Mouse (Mus musculus): Measurements from ENCODE around the gene Pitx1.

Pitx1 gene

DNA sequence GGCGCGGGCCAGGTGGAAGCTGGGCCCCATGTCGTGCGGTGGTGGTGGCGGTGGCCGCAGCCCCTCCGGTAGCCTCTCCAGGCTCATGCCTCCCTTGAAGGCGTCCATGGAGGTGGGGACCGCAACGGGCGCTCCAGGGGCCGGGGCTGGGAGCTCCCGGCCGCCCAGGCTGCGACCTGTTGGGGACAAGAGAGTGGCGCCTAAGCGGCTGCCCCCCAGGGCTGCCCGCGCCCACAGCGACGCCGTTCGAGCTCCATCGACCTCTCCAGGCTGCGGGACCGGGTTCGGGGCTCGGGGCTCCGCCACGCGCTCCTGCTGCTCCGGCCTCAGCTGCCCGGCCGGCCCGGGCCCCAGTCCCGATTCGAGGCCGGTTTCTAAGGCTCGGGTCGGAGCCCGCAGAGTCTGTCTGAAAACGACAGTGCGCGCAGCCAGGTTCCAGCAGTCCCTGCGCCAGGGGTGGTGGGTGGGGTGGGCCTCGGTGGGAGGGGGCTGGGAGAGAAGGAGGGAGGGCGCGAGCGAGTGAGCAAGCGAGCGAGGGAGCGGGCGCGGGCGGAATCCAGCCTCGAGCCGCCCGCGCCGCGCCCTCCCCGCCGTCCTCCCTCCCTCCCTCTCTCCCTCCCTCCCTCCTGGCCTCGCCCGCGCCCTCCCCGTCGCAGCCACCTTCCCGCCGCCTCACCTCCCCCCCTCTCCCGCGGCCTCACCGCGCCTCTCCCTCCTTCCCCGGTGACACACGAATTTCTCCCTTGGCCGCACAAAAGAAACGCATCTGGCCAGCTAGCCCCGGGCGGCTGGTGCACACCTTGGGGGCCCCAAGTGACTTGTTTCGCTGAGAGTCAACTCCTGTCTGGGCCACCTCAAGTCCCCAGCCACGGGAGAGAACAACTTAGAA is 4.9 kb downstream of the Pitx1 start:
- DNase-seq (ENCODE audit: low read depth, low spot score): peak; percentile 75

DNA sequence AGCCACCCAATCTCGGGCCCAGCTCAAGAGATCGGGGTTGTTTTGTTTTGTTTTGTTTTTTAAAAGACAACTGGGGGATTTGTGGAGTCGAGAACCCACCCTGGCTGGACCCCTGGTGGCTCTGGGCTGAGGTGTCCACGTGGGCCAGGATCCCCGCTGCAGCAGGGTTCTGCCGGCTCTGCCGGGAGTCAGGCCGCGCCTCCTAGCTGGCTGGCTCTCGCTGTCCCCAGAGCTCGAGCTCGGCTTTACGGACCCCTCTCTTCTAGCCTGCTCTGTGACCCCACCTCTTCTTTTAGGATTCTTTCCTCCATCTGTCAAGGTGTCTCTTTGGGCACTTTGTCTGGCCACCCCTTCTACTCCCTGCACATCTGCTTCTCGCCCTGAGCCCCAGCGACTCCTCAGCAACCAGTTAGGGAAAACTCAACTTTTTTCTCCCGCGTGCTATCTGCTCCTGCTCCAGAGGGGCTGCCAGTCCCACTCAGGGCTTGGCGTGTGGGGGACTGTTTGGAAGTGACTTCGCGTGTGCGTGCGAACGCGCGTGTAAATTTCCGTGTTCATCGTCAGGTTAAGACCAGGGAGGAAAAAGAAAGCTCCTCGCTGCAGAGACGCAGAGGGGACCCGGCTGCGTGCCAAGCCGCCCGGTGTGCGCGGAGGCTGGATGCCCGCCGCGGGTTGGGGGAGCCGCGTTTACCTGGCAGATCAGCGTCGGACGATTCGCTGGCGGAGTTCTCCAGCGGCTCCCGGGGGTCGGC is 5.7 kb downstream of the Pitx1 start:
- DNase-seq (ENCODE audit: low read depth, low spot score): peak; percentile 45

DNA sequence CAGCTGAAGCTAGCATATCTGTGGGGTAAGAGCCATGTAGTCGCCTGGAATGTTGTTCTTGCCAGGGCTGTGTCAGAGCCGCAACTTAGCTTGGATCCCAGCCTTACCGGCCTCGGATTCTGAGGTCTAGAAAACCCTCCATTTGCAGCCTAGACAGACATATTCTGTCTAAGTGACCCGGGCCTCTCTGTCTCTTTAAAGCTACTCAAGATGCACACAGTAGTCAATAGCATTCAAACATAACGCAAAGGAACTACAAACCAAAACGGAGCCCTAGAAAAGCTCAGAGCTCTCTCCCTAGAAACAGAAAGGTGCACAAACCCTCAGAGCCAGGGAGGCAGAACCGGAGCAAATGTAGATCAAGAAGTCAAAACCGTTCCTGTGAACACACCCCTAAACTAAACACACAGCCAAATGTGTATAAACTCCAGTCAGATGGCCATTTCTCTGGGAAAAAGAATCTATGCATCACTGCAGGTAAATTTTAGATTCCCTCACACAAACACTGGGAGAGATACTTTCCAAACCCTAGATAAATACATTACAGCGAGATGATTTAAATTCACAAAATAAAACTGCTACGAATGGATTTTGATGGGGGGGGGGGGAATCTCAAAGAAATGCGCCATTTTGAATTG is 6.9 kb downstream of the Pitx1 start:
- no peak for DNase-seq (ENCODE audit: low read depth, low spot score)

DNA sequence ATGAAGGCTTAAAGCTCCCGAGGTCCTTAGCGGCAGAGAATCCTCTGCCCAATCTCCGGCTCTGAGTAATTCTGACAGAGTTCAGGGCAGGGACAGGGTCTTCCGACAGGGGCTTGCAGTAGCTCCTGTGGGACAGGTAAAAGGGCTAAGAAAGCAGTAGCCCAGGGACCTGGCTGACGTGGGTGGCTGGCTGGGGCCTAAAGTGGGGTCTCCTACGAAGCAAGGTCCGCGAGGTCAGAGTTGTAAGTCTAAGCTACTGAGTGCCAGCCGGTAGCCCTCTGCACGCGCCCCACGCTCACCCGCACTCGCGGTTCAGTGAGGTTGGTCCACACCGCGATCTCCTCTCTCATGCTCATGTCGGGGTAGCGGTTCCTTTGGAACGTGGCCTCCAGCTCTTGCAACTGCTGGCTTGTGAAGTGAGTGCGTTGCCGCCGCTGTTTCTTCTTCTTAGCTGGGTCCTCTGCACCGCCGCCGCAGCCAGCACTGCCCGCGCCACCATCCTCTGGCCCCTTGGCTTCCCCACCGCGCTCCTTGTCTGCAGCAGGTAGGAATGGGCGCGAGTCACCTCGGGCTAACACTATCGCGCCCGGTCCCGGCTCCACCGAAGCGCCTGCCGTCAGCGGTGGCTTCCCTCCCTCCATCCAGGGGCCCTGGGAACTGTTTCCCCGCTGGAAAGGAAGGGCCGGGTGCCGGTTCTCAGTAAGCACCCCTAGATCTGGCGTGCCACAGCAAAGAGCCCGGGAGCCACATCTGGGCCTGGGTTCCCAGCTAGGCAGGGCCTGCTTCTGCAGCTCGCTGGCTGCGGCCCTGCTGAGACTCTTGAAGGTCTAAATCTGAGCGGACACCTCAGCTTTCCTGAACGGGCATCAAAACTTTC is 7.6 kb downstream of the Pitx1 start:
- peak; percentile 64 for DNase-seq (ENCODE audit: low read depth, low spot score)

DNA sequence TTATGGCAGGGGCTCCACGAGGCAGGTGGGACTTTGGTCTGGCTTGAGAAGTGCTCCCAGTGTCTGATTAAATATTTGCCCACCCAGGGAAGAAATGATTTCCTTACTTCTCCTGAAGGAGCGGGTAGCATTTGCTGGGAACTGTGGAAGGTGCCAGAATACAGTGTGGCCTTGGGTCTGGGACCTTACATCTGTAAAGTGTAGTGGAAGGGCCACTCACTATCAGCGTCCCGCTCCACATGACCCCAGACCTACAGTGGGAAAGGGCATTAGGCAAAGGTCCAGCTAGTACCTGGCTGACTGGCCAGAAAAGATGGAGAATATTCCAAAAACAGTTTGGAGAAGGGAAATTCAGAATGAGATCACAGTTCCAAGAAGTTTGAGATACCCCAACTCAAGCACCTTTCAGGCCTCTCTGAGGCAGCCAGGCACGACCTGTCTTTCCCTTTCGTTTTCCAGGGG is 8.3 kb downstream of the Pitx1 start:
- DNase-seq (ENCODE audit: low read depth, low spot score): no peak

DNA sequence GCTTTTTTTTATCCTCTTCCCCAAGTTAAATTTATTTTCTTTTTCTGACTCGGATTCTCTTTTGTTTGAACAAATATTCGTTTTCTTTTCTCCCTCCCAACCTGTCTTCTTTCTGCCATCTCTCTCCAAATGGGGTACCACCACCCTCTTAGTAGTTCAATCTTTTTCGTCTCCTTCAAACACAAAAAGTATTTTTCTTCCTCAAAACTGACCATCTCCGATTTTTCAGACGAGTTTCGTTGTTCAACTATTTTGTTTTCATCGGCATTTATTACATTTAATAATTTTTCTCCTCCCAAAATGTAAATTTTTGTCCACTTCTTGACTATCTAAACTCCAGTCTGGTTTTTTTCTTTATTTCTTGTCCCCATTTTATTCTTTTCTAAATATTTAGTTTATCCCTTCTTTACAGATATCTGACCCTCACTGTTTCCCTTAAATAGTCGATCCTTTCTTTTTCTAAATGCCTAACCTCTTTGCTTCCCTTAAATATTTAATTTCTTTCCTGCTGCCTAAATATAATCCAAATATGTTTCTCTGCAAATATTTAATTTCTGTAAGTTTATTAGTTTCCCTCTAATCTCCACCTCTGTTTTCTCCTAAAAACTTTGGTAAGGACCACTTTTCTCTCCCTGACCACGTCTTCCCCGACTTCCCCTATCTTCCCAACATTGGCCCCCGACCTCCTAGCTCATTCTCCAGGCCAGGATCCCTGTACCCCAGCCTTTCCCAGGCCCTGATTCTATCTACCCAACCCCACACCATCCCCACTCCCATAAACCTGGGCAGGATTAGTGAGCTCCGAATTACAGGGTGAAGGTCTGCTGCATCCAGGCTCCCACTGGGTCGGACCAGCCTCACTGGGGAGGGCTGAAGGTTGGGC is 9.0 kb downstream of the Pitx1 start:
- no peak for DNase-seq (ENCODE audit: low read depth, low spot score)

DNA sequence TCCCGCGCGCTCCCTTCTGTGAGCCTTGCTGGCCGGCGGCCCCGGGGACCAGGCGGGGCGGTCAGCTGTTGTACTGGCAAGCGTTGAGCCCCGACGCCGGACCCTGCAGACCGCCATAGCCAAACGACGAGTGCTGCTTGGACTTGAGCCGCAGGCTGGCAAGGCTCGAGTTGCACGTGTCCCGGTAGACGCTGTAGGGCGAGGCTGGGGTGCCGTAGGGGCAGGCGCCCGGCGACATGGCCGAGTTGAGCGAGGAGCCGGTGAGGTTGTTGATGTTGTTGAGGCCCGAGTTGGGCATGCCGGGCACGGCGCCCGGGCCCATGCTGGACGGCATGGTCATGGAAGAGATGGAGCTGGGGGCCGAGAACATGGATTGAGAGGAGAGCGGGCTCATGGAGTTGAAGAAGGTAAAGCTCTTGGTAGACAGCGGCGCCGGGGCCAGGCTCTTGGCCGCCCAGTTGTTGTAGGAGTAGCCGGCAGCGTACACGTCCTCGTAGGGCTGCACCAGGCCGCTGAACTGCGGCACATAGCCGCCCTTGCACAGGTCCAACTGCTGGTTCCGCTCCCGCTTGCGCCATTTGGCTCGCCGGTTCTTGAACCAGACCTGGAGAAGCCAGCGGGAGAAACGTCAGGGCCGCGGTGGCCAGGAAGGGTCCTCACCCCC is 9.9 kb downstream of the Pitx1 start:
- DNase-seq (ENCODE audit: low read depth, low spot score): peak; percentile 58

DNA sequence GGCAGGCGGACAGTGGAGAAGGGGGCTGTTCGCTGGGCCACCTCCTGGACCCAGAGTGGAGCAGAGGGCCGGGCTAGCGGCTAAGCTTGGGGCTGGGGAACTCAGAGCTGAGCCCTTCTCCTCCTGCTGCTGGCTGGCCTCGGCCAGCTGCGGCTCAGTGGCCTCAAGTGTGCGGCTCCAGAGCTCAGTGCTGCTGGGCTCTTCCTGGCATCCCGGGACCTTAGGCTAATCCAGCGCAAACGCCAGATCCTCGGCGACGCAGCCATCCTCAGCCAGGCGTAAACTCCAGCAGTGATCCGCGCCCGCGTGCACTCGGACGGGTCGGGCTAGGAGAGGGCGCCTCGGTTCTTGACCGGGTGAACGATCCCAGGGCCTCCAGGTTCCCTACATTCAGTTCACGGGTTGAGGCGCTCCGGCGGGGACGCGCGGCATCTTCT is 10.7 kb downstream of the Pitx1 start:
- DNase-seq (ENCODE audit: low read depth, low spot score): peak; percentile 36

DNA sequence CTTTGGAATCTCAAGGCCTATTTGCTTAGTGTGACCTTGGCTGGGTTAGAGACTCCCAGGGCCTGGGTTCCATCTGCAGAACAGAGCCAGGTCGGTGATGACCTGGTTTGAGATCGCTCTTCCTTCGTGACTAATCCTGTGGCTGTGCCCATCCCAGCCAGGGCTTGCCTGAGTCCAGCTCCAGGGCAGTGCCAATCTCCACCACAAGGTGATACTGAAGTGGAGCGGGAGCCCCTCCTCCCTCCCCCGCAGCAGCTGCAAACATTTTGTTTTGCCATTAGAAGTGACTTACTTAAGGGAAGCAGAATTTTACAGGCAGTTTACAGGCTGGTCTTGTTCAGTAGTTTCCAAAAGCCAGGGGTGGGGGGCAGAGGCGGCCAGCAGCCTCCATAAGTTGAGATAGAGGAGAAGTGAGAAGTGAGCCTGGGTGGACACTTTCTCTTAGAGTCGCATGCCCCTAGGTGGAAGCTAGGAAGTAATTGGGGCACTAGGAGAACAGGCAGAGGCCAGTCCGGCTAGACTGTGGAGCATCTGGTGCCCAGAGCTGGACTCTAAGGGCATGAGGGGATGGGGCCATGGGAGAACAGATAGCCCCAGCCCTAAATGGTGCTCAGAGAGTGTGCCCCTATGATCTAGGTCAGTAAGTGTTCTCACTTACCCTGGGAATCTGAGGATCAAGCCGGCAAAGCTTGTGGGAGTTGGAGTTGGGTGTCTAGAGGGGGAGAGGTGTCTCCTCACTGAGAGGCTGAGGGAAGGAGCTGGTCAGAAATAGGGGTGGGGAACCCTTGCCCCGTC is 11.6 kb downstream of the Pitx1 start:
- DNase-seq (ENCODE audit: low read depth, low spot score): peak; percentile 24

DNA sequence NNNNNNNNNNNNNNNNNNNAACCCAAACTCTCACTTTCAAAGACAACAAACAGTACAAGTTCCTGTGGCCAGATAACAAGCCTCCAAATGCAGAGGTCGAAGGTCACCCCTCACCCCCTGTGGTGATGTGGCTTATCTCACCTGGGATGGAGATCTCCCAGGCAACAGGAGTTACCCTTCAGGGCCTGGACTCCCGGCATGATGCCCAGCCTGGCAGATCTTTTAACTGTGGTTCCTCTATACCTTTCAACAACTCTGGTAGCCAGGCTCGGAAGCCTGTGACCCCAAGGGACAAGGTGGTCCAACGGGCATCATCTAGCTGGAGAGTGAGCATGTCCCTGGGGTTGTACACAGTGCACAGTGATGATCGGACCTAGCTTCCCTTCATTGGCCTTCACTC is 13.5 kb downstream of the Pitx1 start:
- no peak for DNase-seq (ENCODE audit: low read depth, low spot score)

DNA sequence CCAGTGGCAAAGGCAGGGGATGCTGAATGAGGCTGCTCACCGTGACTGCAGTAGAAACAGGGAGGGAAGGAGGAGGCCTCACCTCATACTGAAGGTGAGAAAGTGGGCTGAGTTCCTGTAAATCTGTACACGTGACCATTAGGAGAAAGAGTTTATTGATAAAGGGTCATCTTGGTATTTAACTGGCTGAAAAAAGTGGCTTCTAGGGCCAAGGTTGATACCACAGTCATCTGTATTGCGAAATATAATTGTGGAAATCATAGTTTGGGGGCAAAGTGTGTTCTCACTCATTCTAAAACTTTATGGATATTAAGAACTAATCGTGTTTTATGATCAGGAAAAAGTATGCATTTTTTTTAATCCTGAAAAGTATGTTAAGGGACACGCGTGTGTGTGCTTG is 21.2 kb downstream of the Pitx1 start:
- DNase-seq (ENCODE audit: low read depth, low spot score): no peak

DNA sequence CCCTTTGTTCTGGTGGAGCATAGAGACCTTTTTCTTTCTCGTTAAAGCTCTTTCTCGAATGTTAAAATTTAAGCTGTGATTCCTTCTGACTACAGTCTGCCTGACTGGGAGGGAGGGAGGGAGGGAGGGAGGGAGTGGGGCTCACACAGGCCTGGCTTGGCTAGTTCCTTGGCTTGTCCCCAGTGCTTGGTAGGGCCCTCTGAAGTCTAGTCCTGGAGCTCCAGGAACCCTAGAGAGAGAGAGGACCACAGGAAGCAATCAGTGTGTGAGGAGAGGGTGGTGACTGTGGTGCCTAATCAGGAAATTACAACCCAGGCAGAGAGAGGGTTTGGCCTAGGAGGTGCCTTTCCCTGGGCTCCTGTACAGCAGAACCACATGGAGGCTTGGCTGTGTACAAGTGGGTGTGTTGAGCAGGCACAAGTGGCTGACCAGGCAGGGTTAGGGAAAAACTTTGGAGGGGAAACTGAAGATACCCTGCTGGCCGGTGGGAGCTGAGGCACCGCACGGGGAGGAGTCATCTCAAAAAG is 22.4 kb downstream of the Pitx1 start:
- DNase-seq (ENCODE audit: low read depth, low spot score): no peak

DNA sequence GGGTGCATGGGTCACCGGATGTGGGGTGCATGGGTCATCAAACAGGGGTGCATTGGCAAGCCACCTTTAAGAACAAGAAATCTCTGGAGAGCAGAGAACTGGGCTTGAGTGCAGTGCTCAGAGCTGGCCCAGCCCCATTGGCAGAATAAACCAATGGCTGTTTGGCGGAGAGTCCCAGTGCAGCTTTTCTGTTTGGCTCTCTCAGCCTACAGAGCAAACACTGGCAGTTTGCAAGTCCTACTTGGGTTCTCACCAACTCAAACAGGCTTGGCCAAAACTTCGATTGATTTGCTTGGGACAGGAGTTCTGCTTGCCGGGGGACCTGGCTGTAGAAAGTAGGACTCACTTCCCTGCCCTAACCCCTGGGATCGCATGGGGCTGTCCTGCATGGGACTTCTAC is 25.0 kb downstream of the Pitx1 start:
- no peak for DNase-seq (ENCODE audit: low read depth, low spot score)

DNA sequence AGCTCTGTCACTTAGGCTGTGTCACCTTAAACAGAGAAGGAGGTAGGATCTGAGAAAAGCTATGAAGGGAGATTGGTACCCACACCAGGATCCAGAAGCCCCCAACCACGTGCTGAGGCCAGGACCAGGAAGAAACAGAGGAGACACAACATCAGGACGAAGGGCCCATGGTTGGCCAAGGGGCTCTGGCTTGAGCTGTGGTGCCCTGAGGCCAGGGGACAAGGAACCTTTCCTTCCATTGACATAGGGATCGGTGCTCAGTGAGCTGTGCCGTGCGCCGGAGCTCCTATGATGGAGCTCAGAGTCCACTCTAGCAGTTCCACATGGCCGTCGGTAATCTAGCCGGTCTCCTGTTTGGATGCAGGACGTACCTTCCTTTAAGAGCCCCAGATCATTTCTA is 26.3 kb downstream of the Pitx1 start:
- no peak for DNase-seq (ENCODE audit: low read depth, low spot score)

DNA sequence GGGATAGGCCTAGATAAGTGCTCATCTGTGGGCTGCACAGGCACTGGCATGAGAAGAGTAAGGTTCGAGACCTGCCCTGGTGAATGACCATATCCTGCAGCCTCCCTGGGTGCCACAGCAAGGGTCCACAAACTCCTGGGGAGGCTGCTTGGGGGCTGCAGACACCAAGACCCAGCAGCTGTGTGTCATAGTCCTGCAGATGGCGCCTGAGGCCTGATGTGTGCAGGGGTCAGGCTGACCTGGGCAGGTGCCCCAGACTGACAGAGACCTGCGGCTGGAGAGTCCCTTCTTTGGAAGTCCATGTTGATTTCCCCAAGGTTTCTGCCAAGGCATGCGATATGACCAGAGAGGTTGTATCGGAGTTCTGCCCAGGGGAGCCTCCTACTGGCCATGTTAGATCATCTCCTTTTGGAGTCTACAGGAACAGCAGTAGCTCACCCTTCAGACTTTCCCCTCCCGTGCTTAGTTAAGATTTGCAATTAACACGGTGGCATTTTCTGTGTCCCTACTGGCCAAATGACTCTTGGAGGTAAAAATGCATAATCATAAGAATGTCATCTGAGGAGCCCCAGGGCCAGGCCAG is 26.9 kb downstream of the Pitx1 start:
- DNase-seq (ENCODE audit: low read depth, low spot score): no peak

DNA sequence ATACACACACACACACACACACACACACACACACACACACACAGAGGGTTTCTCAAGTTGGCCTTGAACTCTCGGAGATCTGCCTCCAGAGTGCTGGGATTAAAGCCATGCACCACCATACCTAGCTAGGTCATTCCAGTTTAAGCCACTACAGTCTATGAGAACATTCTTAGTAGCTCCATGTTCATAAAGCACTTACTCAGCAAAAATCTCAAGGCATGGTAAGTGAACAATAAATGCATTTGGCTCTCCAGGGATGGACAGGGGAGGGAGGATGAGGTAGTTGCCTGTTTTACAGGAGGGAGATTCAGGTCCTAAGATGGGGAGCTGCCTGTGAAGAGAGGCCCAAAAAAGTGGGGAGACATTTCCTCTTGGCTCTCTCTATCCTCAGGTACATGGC is 32.0 kb downstream of the Pitx1 start:
- no peak for DNase-seq (ENCODE audit: low read depth, low spot score)

DNA sequence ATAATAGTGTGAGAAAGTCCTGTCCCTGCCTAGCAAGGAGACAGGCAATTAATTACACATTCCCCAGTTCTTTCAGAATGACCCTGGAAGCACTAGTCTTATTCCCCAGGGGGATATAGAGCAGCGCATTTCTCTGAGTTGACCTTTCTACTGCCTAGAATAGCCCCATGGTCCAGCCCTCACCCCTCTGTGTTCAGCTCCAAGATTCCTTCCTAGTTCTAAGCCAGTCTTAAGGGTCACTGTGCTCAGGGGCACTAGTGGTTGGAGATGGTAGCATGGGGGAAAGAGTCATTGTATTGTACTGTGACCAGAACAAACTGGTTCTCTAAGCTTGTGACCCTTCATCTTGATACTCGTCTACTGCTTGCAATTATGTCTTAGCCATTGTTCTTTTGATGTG is 34.7 kb downstream of the Pitx1 start:
- no peak for DNase-seq (ENCODE audit: low read depth, low spot score)

DNA sequence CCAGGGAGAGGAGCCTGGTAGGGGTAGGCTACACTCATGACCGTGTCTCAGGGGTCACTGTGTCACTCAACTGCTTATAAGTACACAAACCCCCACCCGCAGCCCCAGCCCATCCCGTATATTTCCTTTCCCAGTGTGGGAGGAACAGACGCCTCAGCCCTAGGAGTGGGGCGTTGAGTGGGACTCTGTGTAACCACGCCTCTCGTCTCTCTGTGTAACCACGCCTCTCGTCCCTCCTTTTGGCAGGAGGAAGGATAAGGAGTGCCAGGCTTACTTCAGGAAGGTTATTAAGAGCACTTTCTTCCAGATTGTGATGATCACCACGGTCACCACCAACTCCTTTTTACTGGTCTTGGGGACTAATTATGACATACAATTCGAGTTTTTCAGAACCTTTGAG is 49.9 kb downstream of the Pitx1 start:
- no peak for DNase-seq (ENCODE audit: low read depth, low spot score)
